Mouse (Mus musculus) spleen, embryonic (tissue): ENCODE data around the gene Polk.

Source experiments
- CTCF ChIA-PET: fragments of 350-600 bp; sonication (Branson Sonifier 250); formaldehyde crosslinking; loops from one replicate; lab custom pipeline; 2022; lab: Charles Lee

Polk gene

DNA sequence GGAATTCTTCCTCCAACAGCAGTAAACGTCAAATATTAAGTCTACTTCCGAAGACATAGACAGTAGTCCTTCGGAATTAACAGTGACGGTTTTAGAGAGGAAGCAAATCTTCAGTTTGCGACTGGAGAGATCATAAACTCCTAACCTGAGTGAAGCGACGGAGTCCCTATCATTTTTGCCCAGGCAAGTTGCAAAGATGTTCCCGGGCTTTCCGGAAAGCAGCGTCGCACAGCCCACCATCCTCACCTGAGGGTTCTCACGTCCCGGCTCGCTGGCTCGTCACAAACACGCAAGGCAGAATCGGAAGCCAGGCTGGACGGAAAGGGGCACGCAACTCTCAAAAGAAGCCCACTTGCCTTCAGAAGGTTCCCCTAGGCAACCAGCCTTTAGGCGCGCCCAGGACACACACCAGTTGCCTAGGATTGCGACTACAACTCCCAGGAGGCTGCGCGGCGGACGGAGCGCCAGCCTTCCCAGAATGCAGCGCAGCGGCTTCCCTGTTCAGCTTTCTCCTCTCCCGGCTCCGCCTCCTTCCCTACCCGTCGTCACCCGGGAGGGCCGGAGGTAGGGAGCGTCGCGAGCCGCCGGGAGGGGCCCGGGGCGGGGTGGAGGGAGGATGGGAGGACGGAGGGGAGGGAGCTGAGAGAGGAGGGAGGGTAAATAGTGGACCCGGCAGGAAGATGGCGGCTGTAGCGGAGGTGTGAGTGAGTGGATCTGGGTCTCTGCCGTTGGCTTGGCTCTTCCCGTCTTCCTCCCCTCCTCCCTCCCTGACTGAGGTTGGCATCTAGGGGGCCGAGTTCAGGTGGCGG, at the start of gene Polk, which contains the start of gene Col4a3bp:
Gene Polk, minus strand, starts transcription at position 499 of the 809 bp plus-strand sequence.
Gene Col4a3bp, plus strand, starts transcription at position 538 of the 809 bp plus-strand sequence.
- CTCF ChIA-PET = no interaction called here

GRCm38 (mm10) chr13:96588642-96589041, 46.3 kb upstream of the Polk start:
- CTCF ChIA-PET = no interaction called here

DNA sequence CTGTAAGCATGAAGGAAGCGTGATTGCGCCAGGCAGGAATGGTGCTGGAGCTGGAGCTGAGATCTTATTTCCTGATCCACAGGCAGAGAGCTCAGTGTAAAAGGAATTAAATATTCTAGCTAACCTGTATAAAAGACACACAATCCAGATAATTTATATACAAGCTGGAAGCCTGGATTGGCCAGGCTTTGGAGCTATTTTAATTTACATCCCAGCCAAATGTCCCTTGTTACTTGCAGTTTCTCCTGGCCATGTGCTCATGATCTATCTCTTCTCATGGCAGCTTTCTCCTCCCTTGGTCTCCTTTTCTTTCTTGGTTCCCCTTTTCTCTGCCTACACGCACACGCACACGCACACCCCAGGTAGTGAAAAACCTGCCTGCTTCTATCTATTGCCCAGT, 44.2 kb upstream of the Polk start:
- CTCF ChIA-PET = no interaction called here

GRCm38 (mm10) chr13:96584201-96584600, 41.8 kb upstream of the Polk start:
- CTCF ChIA-PET = no interaction called here

DNA sequence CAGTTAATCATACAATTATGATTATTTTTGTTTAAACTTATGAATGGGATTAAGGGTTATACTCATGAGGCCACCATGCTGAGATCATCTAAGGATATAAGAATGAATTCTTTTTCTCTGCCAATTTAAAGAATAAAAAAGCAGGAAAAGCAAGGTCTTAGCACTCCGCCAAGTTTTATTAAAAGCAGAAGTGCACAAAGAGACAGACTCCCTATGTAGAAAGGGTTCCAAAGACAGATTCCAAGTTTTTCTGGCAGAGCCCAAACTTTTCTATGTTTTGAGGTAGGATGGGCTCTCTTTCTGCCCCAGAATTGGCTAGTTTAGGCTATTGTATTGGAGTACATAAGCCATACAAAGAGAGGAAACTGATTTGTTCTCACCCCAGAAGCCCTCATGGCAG, 37.6 kb upstream of the Polk start:
- CTCF ChIA-PET = no interaction called here

GRCm38 (mm10) chr13:96579104-96579503, 36.7 kb upstream of the Polk start:
- CTCF ChIA-PET = interaction anchor here (0.6 kb wide), 2 partner anchors 48 to 105 kb away, joined by 3 to 9 read pairs; no protein-coding TSS in a partner anchor

GRCm38 (mm10) chr13:96574170-96574569, 31.8 kb upstream of the Polk start:
- CTCF ChIA-PET = no interaction called here

GRCm38 (mm10) chr13:96571016-96571361, 28.6 kb upstream of the Polk start:
- CTCF ChIA-PET = no interaction called here

DNA sequence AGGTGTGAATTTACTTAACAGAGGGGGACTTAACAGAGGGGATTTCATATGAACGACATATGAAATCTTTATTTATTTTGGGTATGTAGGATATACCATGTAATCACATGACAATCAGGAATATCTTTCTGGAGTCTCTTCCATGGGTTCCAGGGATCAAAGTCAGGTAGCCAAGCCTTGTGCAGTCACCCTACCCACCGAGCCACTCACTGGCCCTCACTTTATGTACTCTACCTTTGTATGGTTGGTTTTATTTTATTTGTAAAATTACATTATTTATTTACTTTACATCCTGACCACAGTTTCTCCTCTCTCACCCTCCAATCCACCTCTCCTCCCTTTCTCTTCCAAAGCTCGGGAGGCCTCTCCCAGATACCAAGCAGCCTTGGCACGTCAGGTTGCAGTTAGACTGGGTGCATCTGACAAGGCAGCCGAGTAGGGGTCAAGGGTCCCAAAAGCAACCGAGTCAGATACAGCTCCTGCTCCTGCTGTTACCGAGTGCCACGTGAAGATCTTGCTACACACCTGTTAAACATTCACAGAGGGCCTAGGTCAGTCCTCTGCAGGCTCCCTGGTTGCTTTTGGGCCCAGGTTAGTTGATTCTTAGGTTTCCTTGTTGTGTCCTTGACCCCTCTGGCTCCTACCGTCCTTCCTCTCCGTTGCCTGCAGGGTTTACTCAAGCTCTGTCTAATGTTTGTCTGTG, 28.1 kb upstream of the Polk start:
- CTCF ChIA-PET = no interaction called here

DNA sequence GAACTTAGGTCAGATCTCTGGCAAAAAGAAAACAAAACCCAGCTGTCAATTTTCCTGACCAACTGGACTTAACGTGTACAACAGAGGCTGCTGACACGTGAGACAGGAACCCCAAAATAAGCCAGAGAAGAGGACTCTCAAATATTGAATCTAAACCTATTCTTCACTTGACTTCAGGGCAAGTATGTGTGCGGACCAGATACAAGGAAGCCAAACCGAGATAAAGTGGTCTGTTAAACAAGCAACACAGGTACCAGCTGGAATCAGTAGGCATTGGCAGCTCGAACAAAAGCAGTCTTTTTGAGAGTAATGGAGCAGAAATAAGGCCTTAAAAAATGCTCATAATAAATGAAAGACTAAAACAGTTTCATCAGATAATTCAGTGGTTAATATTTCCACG, 25.6 kb upstream of the Polk start:
- CTCF ChIA-PET = no interaction called here

DNA sequence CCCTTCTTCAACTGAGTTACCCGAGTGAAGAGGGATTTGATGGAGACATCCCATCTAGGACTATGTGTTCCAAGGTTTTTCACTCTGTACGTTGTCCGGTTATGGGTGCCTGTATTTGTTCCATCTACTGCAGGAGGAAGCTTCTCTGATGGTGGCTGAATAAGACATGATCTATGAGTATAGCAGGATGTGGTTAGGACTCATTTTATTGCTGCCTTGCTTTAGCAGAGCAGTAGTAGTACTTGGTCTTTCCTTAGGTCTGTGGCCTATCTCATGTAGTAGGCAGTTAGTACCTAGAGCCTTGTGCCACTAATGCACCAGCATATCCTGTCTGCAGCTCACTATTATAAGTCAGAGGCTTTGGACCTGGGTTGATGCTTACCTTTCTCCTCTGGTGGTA, 12.7 kb upstream of the Polk start:
- CTCF ChIA-PET = no interaction called here

DNA sequence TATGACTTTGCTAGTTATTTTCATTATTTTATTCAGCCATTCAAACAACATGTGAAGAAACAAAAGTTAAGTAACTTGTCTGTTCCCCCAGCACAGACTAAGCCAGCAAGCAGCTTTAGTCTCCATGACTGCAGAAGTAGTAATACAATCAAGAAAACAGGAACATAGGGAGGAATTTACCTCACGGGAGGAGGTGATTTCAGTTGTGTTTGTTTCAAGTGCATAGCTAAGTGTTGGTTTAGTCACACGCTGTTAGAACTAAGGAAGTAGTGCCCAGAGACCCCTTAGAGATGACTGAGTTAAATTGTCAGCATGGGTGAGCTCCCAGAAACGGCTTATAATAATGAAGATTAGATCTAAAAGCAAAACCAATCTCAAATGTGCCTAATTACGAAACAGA, 5.6 kb upstream of the Polk start:
- CTCF ChIA-PET = no interaction called here

GRCm38 (mm10) chr13:96547250-96547649, 4.9 kb upstream of the Polk start:
- CTCF ChIA-PET = no interaction called here

DNA sequence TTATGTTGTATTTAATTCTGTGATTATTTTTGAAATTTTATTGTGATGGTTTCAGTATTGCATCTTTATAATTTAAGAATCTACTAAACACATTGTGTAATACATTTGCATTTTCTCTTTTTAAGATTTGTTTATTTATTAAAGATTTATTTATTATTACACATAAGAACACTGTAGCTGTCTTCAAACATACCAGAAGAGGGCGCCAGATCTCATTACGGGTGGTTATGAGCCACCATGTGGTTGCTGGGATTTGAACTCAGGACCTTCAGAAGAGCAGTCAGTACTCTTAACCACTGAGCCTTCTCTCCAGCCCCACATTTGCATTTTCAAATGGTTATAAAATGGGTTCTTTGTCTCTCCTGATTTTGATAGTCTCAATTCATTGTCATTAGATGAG, 2.1 kb upstream of the Polk start:
- CTCF ChIA-PET = no interaction called here

- CTCF ChIA-PET = no interaction called here
Observed at GRCm38 (mm10) chr13:96542901-96543891, 817 bp upstream of the Polk start.

DNA sequence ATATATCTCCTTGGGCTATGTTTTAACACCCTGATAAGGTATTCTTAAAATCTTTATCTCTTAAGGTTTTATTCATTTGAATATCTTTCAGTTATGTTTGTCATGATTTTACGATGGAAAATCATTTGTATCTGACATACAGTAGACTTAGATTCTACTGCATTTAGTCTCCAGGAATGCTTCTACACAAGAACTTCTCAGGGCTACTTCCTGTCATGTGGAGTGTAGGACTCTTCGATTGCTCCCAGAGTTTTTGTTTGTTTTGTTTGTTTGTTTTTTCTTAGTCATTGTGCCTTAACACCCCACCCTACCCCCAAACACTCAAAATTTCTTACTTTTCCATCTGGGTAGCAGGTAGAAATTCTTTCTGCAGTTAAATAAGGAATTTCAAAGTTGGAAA, 998 bp downstream of the Polk start:
- CTCF ChIA-PET = no interaction called here

DNA sequence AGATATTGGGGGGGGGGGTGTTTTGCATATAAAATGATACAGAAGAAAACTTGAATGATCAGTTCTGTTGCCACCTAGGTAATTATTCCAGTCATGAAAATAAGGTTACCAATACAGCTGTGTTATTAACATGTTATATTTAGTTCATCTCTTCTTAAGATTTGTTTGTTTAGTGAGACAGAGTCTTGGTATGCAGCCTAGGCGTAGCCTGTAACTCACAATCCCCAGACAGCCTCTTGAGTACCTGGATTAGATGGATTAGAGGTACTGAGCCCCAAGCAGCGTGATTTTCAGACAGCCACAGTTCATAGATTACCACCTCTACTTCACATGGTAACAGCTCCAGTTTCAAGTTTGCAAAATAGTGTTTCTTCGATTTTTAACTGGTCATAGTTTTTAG, 4.3 kb downstream of the Polk start:
- CTCF ChIA-PET = no interaction called here

- CTCF ChIA-PET = no interaction called here
Observed at GRCm38 (mm10) chr13:96536821-96537572, 5.4 kb downstream of the Polk start.

DNA sequence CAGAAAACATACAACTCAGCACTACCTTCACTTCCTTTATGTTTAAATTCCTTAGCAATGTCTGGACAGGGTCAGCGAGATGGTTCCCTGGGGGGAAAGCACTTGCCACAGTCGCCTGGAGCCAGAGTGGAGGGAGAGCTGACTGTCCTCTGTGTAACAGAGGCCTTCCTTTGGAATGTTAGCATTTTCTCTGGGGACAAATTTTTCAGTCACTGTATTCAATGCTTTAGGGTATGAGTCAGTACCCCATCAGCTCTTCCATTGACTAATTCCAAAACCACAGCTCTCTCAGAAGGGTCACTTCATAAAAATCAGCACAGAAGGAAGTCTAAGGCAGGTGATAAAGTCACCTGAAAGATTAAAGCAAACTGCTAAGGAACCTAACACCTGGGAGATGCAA, 8.6 kb downstream of the Polk start:
- CTCF ChIA-PET = no interaction called here

DNA sequence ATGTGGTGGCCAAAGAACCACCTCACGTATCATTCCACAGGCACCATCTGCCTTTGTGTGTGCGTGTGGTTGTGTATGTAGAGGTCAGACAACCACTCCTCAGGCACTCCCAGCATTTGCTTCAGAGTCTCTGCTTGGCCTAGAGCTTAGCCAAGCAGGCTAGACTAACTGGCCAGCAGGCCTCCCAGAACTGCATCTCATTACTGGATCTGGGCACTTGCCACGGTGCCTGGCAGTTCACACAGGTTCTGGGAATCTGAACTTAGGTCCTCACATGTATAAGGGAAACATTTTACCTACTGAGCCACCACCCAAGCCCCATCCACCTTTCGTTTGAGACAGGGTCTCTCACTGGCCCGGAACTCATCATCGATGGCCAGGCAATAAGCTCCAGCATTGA, 10.2 kb downstream of the Polk start:
- CTCF ChIA-PET = no interaction called here

GRCm38 (mm10) chr13:96530064-96530463, 12.3 kb downstream of the Polk start:
- CTCF ChIA-PET = no interaction called here
